Mouse (Mus musculus): ENCODE results near the gene Gm21292. TPM values are rescaled to one million over a fixed set of nuclear protein-coding genes. Genes with fewer than 3 reads are reported as not detected.
"Not testable (repeated sequence)": the region's sequence is repeated elsewhere in the genome, so short reads cannot be mapped to it uniquely, and the experiment has no call there.

Gm21292 gene
- not detected in 2 replicates for polyA plus RNA-seq (2012; rRNA removed)

DNA sequence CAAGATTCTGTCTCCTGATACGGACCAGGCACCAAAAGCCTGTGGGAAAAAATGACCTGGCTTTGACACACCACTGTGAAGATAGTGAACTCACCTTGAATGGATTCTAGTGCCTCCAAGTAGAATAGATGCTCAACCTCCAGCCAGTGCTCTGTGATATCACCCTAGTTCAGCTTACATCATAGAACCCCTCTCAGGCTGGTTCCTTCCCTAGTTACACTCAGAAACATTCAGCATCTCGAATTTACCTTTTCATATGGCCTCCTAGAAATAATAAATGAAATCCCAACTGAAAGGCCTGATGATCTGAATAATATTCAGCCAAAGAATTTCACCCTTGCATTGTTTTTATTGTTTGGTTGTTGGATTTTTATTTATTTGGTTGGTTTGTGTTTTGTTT lies at the start of gene Gm21292:
TSS of gene Gm21292 (minus strand) at position 101 of the 400 bp plus-strand sequence.
- not testable (repeated sequence) for H3K4me1 ChIP-seq (ENCODE audit: control insufficient read depth, insufficient read depth, insufficient read length, low read length); H3K27ac ChIP-seq (ENCODE audit: insufficient read depth, low read depth, low read length); H3K4me3 ChIP-seq (ENCODE audit: low read depth, low read length); H3K27me3 ChIP-seq (ENCODE audit: control insufficient read depth, insufficient read depth, low read length); H3K36me3 ChIP-seq (ENCODE audit: control insufficient read depth, insufficient read depth, low read length)
- 19% methylated on average over 2 of the region's 2 CpGs for WGBS

Other genes starting within 250 kb of the Gm21292 start
- gene Gm21721, start 68.3 kb upstream of the Gm21292 start, polyA plus RNA-seq (2012; rRNA removed), result not detected in 2 replicates
- gene Gm21812, start 213.3 kb upstream of the Gm21292 start, polyA plus RNA-seq (2012; rRNA removed), result not detected in 2 replicates

All from small intestine, adult 2 months (tissue).